Mouse (Mus musculus): ENCODE results near the gene Ccdc142.

- no peak for TF ChIP-seq POLR2A (IDR thresholded peaks at IDR 0.05; ENCODE audit: insufficient read length, low read depth)
- no peak for TF ChIP-seq MYOG (IDR thresholded peaks at IDR 0.05; ENCODE audit: control insufficient read depth in 1 of 3, insufficient read depth in 1 of 3, insufficient read length in 2 of 3, low read depth in 2 of 3)
- TF ChIP-seq E2F4 (IDR thresholded peaks at IDR 0.05; ENCODE audit: insufficient read depth): no peak
- TF ChIP-seq POLR2AphosphoS2 (IDR thresholded peaks at IDR 0.05; ENCODE audit: insufficient read length, low read depth): no peak
- TF ChIP-seq CEBPB (IDR thresholded peaks at IDR 0.05; ENCODE audit: insufficient read depth, poor library complexity, severe bottlenecking): no peak
- TF ChIP-seq TCF3 (IDR thresholded peaks at IDR 0.05; ENCODE audit: insufficient read length, low read depth): no peak
- no peak for TF ChIP-seq MYOD1 (IDR thresholded peaks at IDR 0.05; ENCODE audit: control insufficient read depth in 1 of 3, insufficient read length in 2 of 3, low read depth in 2 of 3)
- TF ChIP-seq SRF (IDR thresholded peaks at IDR 0.05; ENCODE audit: control insufficient read depth, insufficient read length, low read depth): no peak
Measured at GRCm38 (mm10) chr6:83134951-83135513, 33.6 kb downstream of the Ccdc142 start, which contains the start of gene Rtkn.
